Mouse (Mus musculus) duodenum, adult 2 months (tissue): ENCODE data around the gene Nr2f6. TPM values are rescaled to one million over a fixed set of nuclear protein-coding genes. Genes with fewer than 3 reads are reported as not detected.

Experiments used
- polyA plus RNA-seq: library from polyadenylated mRNA; depleted of rRNA; stranded (reverse); fragments of >200 nt; gene quantifications from 2 replicates; pipeline ENCODE4 v1.2.3, GENCODE M21; 2012; ENCODE audit warnings: low replicate concordance; rRNA removed

Nr2f6 gene
- 313 and 643 TPM in 2 replicates for polyA plus RNA-seq

DNA sequence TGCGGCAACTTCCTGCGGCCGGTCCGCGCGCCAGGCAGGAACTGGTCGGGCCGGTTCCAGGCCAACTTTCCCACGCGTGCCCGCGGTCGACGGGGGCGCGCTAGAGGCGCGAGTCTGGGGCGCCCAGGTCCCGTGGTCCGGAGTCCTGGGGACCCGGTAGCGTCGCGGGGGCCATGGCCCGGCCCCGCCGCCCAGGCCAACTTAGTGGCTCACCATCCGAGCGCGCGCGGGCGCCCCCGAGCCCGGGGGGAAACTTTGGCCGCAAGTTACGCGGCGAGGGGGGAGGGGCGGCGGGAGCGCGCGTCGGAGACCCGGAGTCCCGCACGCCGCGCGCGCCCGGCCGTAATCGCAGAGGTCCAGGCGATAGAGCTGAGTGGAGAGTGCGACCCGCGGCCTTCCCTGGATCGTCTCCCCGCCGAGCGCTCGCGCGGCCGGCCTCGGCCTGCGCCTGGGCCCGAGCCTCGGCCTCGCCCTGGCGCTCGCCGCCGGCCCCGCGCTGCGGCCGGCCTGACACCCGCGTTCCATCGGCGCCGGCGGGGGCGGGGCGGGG, at the start of gene Nr2f6:
Nr2f6 (minus strand) TSS at position 540 of the 550 bp plus-strand sequence.

DNA sequence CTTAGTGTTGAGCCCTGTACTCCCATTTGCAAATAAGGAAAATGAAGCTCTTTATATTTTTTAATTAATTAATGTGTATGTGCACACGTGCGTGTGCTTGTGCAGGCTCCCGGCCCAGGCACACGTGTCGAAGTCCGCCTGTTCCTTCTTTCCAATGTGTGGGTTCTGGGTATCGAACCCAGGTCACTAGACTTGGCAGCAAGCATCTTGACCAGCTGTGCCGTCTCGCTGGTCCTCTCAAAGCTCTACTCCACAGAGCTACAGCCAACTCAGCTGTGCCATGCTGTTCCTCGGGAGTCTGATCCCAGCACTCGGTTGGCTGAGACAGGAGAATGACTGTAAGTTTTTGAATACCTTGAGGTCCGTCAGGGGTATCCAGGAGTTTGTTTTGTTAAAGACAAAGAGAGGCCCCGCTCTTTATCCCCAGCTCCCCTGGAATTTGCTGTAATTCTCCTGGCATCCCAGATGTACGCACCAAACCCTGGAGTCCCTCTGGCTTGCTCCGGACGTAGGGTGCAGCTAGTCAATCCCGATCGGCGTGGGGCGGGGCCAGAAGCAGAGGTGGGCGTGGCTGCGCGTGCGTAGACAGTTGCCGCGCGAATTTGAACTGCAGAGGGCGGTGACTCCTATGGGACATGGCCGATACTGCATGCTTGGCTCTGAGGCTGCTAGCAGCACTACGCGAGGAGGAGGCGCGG, 23.8 kb upstream of the Nr2f6 start, which contains the start of gene Ankle1:
Ankle1 (plus strand) TSS at position 610 of the 698 bp plus-strand sequence.

DNA sequence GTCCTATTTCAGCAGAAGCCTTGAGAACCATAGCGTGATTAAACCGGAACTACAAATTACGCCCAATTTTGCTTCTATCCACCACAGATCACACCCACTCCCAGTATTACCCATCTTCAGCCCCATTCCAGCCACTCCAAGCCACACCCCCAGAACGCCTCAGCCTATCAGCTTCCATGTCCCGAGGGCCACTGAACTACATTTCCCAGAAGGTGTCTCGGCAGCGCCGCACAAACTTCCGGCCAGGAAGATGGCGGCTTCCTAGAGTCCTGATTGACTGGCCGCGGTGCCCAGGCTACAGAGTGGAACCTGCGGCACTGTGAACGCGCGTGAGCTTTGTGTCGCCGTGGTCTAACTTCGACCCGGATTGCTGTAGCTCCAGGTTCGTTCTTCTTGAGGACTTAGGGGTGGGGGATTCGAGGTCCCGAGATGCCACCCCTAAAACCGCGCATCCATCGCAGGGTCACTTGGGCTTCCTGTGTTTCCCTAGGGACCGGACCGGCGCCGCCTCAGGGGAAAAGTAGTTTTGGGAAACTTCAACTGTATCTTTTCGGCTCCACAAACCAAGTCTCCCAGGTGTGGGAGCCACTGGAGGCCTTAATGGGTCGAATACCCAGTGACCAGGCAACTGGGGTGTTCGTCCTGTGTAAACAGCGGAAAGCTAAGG, 15.0 kb upstream of the Nr2f6 start, which contains the start of gene Babam1:
Babam1 (plus strand) TSS at position 223 of the 667 bp plus-strand sequence.

DNA sequence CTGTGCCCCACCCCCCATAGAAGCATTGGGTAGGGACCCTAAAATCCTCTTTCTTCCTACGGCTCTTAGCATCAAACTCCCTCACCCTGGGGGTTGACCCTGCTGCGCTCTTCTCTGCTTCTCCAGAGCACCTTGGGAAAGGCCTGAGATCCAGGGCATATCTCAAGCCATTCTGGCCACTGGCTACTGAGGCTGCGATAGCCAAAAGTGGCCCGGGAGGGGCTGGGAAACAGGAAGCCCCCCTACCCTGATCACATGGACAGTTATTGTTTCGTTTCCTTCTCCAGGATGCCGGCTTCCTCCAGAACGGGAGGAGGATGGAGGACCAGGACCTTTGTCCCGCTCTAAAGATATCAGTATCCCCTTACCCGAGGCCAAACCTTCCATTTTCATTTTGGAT, 13.9 kb upstream of the Nr2f6 start, which contains the start of gene Ushbp1:
Ushbp1 (minus strand) TSS at position 174 of the 400 bp plus-strand sequence.

DNA sequence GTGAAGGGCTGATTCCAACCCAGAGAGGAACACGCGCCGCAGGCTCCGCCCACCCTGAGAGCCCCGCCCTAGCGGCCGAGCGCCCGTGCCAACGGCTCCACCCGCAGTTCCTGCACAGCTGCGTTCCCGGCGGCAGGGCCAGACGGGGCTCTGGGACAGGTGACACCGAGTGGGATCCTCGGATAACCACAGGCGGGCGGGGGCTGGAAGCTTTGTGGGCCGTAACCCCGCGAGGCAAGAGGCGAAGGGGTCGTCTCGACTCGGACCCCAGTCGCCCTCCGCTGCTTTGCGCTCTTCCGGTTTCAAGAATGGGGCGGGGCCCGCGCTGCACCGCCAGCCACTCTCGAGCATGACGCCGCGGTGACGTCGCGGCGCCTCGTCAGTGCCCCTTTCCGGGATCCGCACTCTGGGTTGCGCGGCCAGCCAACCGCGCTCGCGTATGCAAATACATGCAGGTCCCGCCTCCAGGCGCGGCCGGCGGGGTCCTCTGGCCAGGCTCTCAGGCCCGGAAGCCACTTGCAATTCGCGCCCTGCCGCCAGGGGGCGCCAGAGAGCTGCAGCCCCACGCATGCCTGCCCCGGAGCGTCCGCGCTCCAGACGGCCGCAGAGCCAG, 10.4 kb downstream of the Nr2f6 start, which contains the start of gene Ocel1:
Ocel1 (plus strand) TSS at position 63 of the 613 bp plus-strand sequence.

DNA sequence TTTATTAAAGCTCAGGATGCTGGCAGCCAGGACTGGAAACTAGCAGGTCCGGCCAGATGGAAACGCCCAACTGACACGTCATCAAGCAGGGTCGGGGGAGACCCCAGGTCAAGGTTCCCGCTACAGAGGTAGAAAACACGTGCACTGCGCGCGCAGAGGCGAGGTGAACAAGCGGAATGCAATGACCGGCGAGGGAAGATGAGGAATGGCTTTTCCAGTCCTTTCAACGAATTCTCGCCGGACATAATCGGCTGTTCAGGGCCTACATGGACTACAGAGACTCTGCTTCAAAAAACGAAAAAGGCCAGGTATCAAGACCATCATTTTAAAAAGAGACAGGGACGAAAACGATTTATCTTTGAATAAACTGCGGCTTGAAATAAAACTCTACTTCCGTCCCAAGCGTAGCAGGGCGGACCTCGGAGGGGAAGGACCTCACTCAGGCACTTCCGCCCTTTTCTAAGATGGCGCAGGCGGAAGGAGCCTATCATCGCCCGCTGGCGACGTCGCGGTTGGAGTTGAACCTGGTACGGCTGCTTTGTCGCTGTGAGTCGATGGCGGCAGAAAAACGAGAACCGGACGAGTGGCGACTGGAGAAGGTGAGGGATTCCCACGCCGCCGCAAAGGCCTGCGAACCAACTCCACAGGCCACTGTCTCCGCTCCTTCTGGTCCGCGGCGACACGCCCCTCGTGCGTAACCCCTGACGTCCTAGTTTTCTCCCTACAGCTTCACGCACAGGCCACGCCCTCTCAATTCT, 14.8 kb downstream of the Nr2f6 start, which contains the start of gene Use1:
Use1 (plus strand) TSS at position 78 of the 758 bp plus-strand sequence.

Other genes with a start within 250 kb of the Nr2f6 start
- 15.1 and 23.4 TPM in 2 replicates for gene Myo9b, start 109.2 kb downstream of the Nr2f6 start, polyA plus RNA-seq
- gene Haus8, start 109.0 kb downstream of the Nr2f6 start, polyA plus RNA-seq: 3.6 and 4.1 TPM in 2 replicates
- 51.2 and 55.3 TPM in 2 replicates for gene Use1, start 15.1 kb downstream of the Nr2f6 start, polyA plus RNA-seq
- 25.0 and 66.9 TPM in 2 replicates for gene Ocel1, start 10.7 kb downstream of the Nr2f6 start, polyA plus RNA-seq
- 9.5 TPM in 2 replicates for gene Ushbp1, start 13.8 kb upstream of the Nr2f6 start, polyA plus RNA-seq
- gene Babam1, start 14.9 kb upstream of the Nr2f6 start, polyA plus RNA-seq: 102 and 106 TPM in 2 replicates
- 12.8 and 20.1 TPM in 2 replicates for gene Ankle1, start 24.1 kb upstream of the Nr2f6 start, polyA plus RNA-seq
- gene Abhd8, start 81.7 kb upstream of the Nr2f6 start, polyA plus RNA-seq: 17.3 and 22.0 TPM in 2 replicates
- gene Mrpl34, start 83.0 kb upstream of the Nr2f6 start, polyA plus RNA-seq: 268 and 285 TPM in 2 replicates
- 83.6 and 99.3 TPM in 2 replicates for gene Dda1, start 87.2 kb upstream of the Nr2f6 start, polyA plus RNA-seq
- 19.4 and 25.4 TPM in 2 replicates for gene Ano8, start 104.0 kb upstream of the Nr2f6 start, polyA plus RNA-seq
- gene Gtpbp3, start 106.1 kb upstream of the Nr2f6 start, polyA plus RNA-seq: 29.5 and 30.2 TPM in 2 replicates
- gene Plvap, start 129.8 kb upstream of the Nr2f6 start, polyA plus RNA-seq: 270 and 394 TPM in 2 replicates
- not detected in 2 replicates for gene Ccdc194, start 143.8 kb upstream of the Nr2f6 start, polyA plus RNA-seq
- gene Bst2, start 155.5 kb upstream of the Nr2f6 start, polyA plus RNA-seq: 119 and 255 TPM in 2 replicates
- gene Mvb12a, start 161.0 kb upstream of the Nr2f6 start, polyA plus RNA-seq: 159 and 312 TPM in 2 replicates
- gene Tmem221, start 176.9 kb upstream of the Nr2f6 start, polyA plus RNA-seq: 0.50 and 1.4 TPM in 2 replicates
- not detected in 2 replicates for gene Nxnl1, start 184.6 kb upstream of the Nr2f6 start, polyA plus RNA-seq
- gene Slc27a1, start 186.9 kb upstream of the Nr2f6 start, polyA plus RNA-seq: 28.3 and 40.4 TPM in 2 replicates
- 210 and 420 TPM in 2 replicates for gene Pgls, start 210.2 kb upstream of the Nr2f6 start, polyA plus RNA-seq
- 1.6 and 3.1 TPM in 2 replicates for gene Fam129c, start 215.7 kb upstream of the Nr2f6 start, polyA plus RNA-seq
- gene Colgalt1, start 229.0 kb upstream of the Nr2f6 start, polyA plus RNA-seq: 59.6 and 62.5 TPM in 2 replicates